Mouse (Mus musculus) testis, adult 2 months (tissue): ENCODE results near the gene Krtcap2. TPM values are rescaled to one million over a fixed set of nuclear protein-coding genes. Genes with fewer than 3 reads are reported as not detected.

Experiments used
- H3K27ac ChIP-seq: fragments of 200-500 bp; 2 replicates; pipeline ENCODE4 v1.5.1; 2012; ENCODE audit warnings: low read depth, low read length; ENCODE audit not compliant: control insufficient read depth, insufficient read depth
- H3K27me3 ChIP-seq: fragments of 200-500 bp; 2 replicates; pipeline ENCODE4 v1.6.1; 2012; ENCODE audit warnings: mild to moderate bottlenecking, low read length, moderate library complexity; ENCODE audit not compliant: control insufficient read depth, insufficient read depth
- H3K36me3 ChIP-seq: fragments of 200-500 bp; 2 replicates; pipeline ENCODE4 v1.6.1; 2012; ENCODE audit warnings: mild to moderate bottlenecking, low read length; ENCODE audit not compliant: control insufficient read depth, insufficient read depth
- H3K4me1 ChIP-seq: fragments of 200-500 bp; 2 replicates; pipeline ENCODE4 v1.6.1; 2012; ENCODE audit warnings: low read length; ENCODE audit not compliant: control insufficient read depth, insufficient read depth
- H3K4me3 ChIP-seq: fragments of 200-500 bp; 2 replicates; pipeline ENCODE4 v1.5.1; 2012; ENCODE audit warnings: low read depth, mild to moderate bottlenecking, low read length, moderate library complexity, mixed read lengths; ENCODE audit not compliant: control insufficient read depth
- CTCF ChIP-seq: fragments of 200-500 bp; IDR thresholded peaks from 2 replicates; pipeline ENCODE4 v1.5.1; 2012; ENCODE audit warnings: low read depth, mild to moderate bottlenecking, inconsistent platforms, low read length, moderate library complexity; ENCODE audit not compliant: control insufficient read depth, insufficient read depth, insufficient replicate concordance
- POLR2A ChIP-seq: fragments of 200-500 bp; IDR thresholded peaks from 2 replicates; pipeline ENCODE4 v1.6.1; 2012; ENCODE audit warnings: low read depth, mild to moderate bottlenecking, inconsistent platforms, low read length, moderate library complexity; ENCODE audit not compliant: control insufficient read depth
- polyA plus RNA-seq: library from polyadenylated mRNA; depleted of rRNA; stranded (reverse); fragments of >200 nt; gene quantifications from 2 replicates; pipeline ENCODE4 v1.2.3, GENCODE M21; 2012

The Krtcap2 gene
- polyA plus RNA-seq, 1 experiment: 30.7 TPM

DNA sequence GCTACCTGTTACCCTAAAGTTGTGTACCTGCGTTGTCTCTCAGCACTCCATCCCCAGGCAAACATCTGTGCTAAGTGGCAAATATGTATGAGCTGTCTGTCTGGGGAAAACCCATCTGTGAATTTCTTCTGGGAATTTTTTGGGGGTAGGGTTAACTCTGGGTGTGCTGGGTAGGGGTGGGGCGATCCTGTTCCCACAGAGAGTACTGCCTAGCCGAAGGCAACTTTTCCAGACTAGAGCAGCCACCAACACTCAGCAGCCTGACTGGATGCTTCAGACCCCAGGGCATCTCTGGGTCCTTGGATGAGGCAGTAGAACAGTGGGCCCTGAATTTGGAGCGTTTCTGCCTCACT lies 36.5 kb downstream of the Krtcap2 start:
- Histone ChIP-seq H3K27me3 (no peaks in the 10 kb centered on the region), H3K4me3 (no peak overlapping the region), H3K4me1 (no peaks in the 10 kb centered on the region; the same call in 1 of the 2 replicates), H3K27ac (no peak overlapping the region), H3K36me3 (no peaks in the 10 kb centered on the region)
- no peak for TF ChIP-seq CTCF
- no peak for TF ChIP-seq POLR2A

DNA sequence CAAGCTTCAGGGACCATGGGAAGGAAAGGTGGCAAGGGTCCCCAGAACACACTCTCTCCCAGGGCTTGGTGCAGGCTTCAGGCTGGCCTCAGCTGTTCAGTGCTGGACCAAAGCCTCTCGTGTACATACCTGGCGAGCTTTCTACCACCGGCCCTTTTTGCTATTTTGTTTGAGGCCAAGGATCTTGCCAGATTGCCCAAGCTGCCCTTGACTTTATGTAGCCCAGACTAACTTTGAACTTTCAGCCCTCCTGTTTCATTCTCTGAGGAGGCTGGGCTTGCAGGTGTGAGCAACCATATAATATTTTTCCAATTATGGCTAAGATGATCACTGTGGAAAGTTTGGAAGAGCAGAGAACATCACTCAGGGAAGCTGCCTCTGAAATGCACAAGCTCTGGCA lies 38.5 kb downstream of the Krtcap2 start:
- Histone ChIP-seq H3K27me3 (no peaks in the 10 kb centered on the region), H3K27ac (no peak overlapping the region), H3K36me3 (no peaks in the 10 kb centered on the region), H3K4me1 (no peaks in the 10 kb centered on the region; the same call in 1 of the 2 replicates), H3K4me3 (no peak overlapping the region)
- TF ChIP-seq POLR2A (no peak), CTCF (no peak)

DNA sequence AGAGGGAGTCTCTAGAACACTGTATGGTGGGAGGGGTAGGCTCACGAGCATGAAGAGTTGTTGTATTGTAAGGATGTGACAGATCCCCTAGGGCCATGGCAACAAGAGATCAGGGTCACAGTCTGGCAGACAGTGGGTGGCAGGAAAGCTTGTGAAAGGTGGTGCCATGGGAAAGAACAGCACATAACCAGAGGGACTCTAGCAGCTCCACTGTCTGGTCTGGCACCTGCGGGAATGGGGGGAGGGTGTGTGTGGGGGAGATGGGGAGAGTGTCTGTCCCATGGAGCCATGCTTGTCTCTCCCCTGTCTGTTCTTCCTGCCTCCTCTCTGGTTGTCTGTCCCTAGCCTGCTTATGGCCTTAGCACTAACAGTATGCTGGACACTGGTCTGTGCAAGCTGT lies 39.8 kb downstream of the Krtcap2 start:
- Histone ChIP-seq H3K4me3 (no peak overlapping the region), H3K27ac (no peak overlapping the region), H3K27me3 (no peaks in the 10 kb centered on the region), H3K4me1 (no peaks in the 10 kb centered on the region; the same call in 1 of the 2 replicates), H3K36me3 (no peaks in the 10 kb centered on the region)
- TF ChIP-seq CTCF: no peak
- no peak for TF ChIP-seq POLR2A

DNA sequence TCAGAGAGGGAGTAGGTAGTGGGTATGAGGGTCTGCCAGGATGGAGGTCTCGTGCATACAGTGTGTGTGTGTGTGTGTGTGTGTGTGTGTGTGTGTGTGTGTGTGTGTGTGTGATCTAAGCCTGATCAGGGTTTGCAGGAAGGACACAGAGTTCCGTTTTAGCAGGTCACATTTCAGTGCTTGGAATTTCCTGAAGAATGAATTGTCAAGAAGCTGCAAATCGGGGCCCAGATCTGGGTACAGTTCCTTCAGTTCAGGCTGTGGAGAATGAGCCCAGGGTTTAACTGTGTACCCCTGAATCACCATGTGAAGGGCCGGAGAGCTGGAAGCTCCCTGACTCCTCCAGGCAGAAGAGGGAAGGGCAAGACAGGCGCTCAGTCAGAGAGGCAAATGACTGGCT lies 41.5 kb downstream of the Krtcap2 start:
- Histone ChIP-seq H3K27ac (no peak overlapping the region), H3K4me1 (no peaks in the 10 kb centered on the region), H3K36me3 (no peaks in the 10 kb centered on the region), H3K4me3 (no peak overlapping the region), H3K27me3 (no peaks in the 10 kb centered on the region)
- TF ChIP-seq POLR2A (no peak), CTCF (no peak)

DNA sequence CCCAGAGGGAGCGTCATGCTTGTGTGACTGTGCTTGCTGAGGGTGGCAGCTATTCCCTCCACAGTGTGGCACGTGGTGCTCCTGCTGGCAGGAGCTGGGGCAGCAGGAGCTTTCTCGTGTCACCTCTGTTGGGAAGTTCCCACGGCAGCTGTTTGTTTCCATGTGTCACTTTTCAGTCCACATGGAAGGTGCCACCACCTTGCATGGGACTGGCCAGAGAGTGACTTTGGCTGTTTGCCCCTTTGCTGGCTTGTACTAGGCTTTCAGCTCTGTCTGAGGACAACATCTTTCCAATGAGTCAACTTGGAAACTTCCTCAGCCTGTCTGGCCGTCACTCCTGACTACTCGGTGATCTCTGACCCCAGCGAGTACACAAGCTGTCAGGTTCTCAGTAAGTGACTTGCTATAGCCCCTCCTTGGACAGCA lies 42.8 kb downstream of the Krtcap2 start:
- H3K4me1 ChIP-seq: no peaks in the 10 kb centered on the region
- no peak overlapping the region for H3K4me3 ChIP-seq
- no peaks in the 10 kb centered on the region for H3K36me3 ChIP-seq
- H3K27me3 ChIP-seq: no peaks in the 10 kb centered on the region
- TF ChIP-seq CTCF (no peak), POLR2A (no peak)
- no peak overlapping the region for H3K27ac ChIP-seq

DNA sequence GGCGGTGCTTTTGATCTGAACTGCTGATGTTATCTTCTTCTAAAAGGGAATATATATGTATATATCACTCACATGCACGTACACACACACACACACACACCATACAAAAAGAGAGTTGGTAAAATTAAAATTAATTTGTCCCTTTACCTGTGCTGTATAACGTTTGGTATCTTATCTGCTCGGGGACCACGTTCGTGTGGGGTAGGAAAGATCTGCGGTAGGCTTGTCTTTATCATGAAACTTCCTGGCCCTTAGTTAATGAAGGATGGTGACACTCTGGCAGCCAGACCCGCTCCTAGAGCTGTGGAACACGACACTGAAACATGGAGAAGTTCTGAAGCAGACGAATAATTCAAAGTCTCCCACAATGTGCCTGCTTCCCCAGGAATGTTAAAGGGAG lies 46.1 kb downstream of the Krtcap2 start:
- H3K36me3 ChIP-seq: no peaks in the 10 kb centered on the region
- H3K27ac ChIP-seq: no peak overlapping the region
- H3K4me1 ChIP-seq: no peaks in the 10 kb centered on the region
- TF ChIP-seq CTCF: no peak
- TF ChIP-seq POLR2A: no peak
- no peak overlapping the region for H3K4me3 ChIP-seq
- H3K27me3 ChIP-seq: no peaks in the 10 kb centered on the region

DNA sequence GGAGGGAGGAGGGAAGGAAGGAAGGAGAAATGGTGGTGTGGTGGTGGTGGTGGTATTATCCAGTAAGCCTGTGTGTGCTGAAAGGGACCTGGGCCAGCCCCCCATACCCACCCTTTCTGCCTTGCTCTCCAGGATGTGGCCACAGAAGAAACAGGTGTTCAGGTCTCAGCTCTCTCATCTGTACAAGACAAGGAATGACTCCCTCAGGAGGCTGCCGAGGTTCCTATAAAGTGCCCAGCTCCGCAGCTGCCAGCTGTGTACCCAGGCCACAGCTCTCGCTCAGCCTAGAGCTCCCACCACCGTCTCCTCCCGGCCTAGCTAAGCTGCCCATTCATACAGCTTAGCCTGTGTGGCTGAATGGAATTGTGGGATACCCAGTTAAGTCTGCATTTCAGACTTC lies 46.5 kb downstream of the Krtcap2 start:
- Histone ChIP-seq H3K36me3 (no peaks in the 10 kb centered on the region), H3K27ac (no peak overlapping the region)
- TF ChIP-seq CTCF (no peak), POLR2A (no peak)

More for the DNA sequence above, 46.5 kb downstream of the Krtcap2 start:
- no peak overlapping the region for H3K4me3 ChIP-seq
- H3K4me1 ChIP-seq: no peaks in the 10 kb centered on the region
- H3K27me3 ChIP-seq: no peaks in the 10 kb centered on the region
